Mouse (Mus musculus): ENCODE measurements around the gene Lypd8.

Gene Lypd8

GRCm38 (mm10) chr11:58399985-58400645, 21.3 kb downstream of the Lypd8 start:
- no peak for DNase-seq (ENCODE audit: low spot score)

GRCm38 (mm10) chr11:58400655-58401054, 21.8 kb downstream of the Lypd8 start:
- no peak for DNase-seq (ENCODE audit: low spot score)

GRCm38 (mm10) chr11:58408066-58408465, 29.2 kb downstream of the Lypd8 start:
- peak; percentile 14 for DNase-seq (ENCODE audit: low spot score)

- no peak for DNase-seq (ENCODE audit: low spot score)
Measured at GRCm38 (mm10) chr11:58418336-58418735, 39.5 kb downstream of the Lypd8 start.

- DNase-seq (ENCODE audit: low spot score), result no peak
Measured at GRCm38 (mm10) chr11:58420815-58421214, 42.0 kb downstream of the Lypd8 start, which contains the start of gene 1810065E05Rik. 1810065E05Rik (plus strand) TSS chr11:58421111.

- no peak for DNase-seq (ENCODE audit: low spot score)
Measured at GRCm38 (mm10) chr11:58432259-58432658, 53.4 kb downstream of the Lypd8 start, which contains the start of gene Gm12253. Gm12253 (plus strand) TSS chr11:58432559.

GRCm38 (mm10) chr11:58437866-58438265, 59.0 kb downstream of the Lypd8 start:
- no peak for DNase-seq (ENCODE audit: low spot score)
